Mouse (Mus musculus): ENCODE data around the gene Rps6kb2. TPM values are rescaled to one million over a fixed set of nuclear protein-coding genes. Genes with fewer than 3 reads are reported as not detected.
A peak's percentile ranks its signal among the peaks of the same experiment; 100 is the strongest.

Gene Rps6kb2
- 52.6 and 52.7 TPM in 2 replicates for polyA plus RNA-seq (2014; fragmentation: Nextera tagmentation; extraction: Ambion mirVana)

GRCm38 (mm10) chr19:4162646-4163542 is at the start of gene Rps6kb2:
Gene Rps6kb2, minus strand, starts transcription at chr19:4163354.
- Histone ChIP-seq H3K9me3 (ENCODE audit: control insufficient read depth, low read length) (no peaks in the 10 kb centered on the region), H3K36me3 (ENCODE audit: control insufficient read depth, insufficient read depth, low read length) (peaks cover 7% of the 10 kb centered on the region; the same call in 1 of the 2 replicates), H3K4me3 (ENCODE audit: low read depth, low read length) (peak within 1 kb of the TSS; percentile 71), H3K4me2 (ENCODE audit: low read depth) (peak within 1 kb of the TSS; percentile 79), H3K27me3 (ENCODE audit: control insufficient read depth, insufficient read depth, low read length) (no peaks in the 10 kb centered on the region), H3K27ac (ENCODE audit: low read depth, low read length) (peak within 1 kb of the TSS; percentile 54; the same call in 1 of the 2 replicates), H3K9ac (ENCODE audit: low read length) (peak within 1 kb of the TSS; percentile 71), H3K4me1 (ENCODE audit: control insufficient read depth, insufficient read depth, low read length) (peaks cover 7% of the 10 kb centered on the region)
- DNase-seq (ENCODE audit: low spot score) = peak; percentile 95
- ATAC-seq (ENCODE audit: insufficient read depth, low FRiP score, low TSS enrichment) = peak; percentile 84
- 7% methylated on average over 42 of the region's 42 CpGs for whole genome bisulfite sequencing

GRCm38 (mm10) chr19:4211891-4212588 is 48.9 kb upstream of the Rps6kb2 start:
- DNase-seq (ENCODE audit: low spot score) = no peak
- Histone ChIP-seq H3K4me2 (ENCODE audit: low read depth) (no peak overlapping the region), H3K4me1 (ENCODE audit: control insufficient read depth, insufficient read depth, low read length) (peaks cover 8% of the 10 kb centered on the region), H3K27me3 (ENCODE audit: control insufficient read depth, insufficient read depth, low read length) (peaks cover 51% of the 10 kb centered on the region), H3K27ac (ENCODE audit: low read depth, low read length) (no peak overlapping the region), H3K9me3 (ENCODE audit: control insufficient read depth, low read length) (no peaks in the 10 kb centered on the region), H3K36me3 (ENCODE audit: control insufficient read depth, insufficient read depth, low read length) (no peaks in the 10 kb centered on the region), H3K4me3 (ENCODE audit: low read depth, low read length) (no peak overlapping the region), H3K9ac (ENCODE audit: low read length) (no peak overlapping the region)
- ATAC-seq (ENCODE audit: insufficient read depth, low FRiP score, low TSS enrichment) = no peak
- 21% methylated on average over 4 of the region's 4 CpGs for WGBS

DNA sequence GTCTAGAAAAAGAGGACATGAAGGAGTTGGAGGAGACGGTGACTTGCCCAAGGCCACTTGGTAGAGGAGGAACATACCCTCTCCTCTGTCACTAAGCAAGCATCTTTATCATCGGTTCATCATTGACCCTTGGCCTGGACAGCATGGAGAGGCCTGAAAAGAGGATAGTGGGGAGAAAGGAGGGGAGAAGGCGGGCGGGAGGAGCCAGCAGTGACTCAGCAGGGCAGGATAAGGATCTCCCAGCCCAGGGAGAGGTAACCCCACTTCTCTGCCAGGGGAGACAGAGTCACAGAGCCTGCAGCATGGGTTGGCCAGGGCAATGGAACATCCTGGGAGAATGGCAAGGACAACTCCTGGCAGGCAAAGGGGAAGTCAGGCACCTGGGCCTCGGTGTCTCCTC is 45.4 kb upstream of the Rps6kb2 start:
- Histone ChIP-seq H3K9me3 (ENCODE audit: control insufficient read depth, low read length) (no peaks in the 10 kb centered on the region), H3K27ac (ENCODE audit: low read depth, low read length) (no peak overlapping the region), H3K27me3 (ENCODE audit: control insufficient read depth, insufficient read depth, low read length) (peaks cover 19% of the 10 kb centered on the region), H3K36me3 (ENCODE audit: control insufficient read depth, insufficient read depth, low read length) (no peaks in the 10 kb centered on the region), H3K4me2 (ENCODE audit: low read depth) (no peak overlapping the region), H3K9ac (ENCODE audit: low read length) (no peak overlapping the region), H3K4me3 (ENCODE audit: low read depth, low read length) (no peak overlapping the region), H3K4me1 (ENCODE audit: control insufficient read depth, insufficient read depth, low read length) (no peaks in the 10 kb centered on the region; the same call in 1 of the 2 replicates)
- DNase-seq (ENCODE audit: low spot score) = no peak
- 68% methylated on average over 5 of the region's 5 CpGs for WGBS
- ATAC-seq (ENCODE audit: insufficient read depth, low FRiP score, low TSS enrichment) = no peak

- Histone ChIP-seq H3K9ac (ENCODE audit: low read length) (no peak overlapping the region), H3K27me3 (ENCODE audit: control insufficient read depth, insufficient read depth, low read length) (peaks cover 7% of the 10 kb centered on the region; the same call in 1 of the 2 replicates)
- ATAC-seq (ENCODE audit: insufficient read depth, low FRiP score, low TSS enrichment) = no peak
These were observed 43.8 kb upstream of the Rps6kb2 start for GRCm38 (mm10) chr19:4206971-4207370.

DNA sequence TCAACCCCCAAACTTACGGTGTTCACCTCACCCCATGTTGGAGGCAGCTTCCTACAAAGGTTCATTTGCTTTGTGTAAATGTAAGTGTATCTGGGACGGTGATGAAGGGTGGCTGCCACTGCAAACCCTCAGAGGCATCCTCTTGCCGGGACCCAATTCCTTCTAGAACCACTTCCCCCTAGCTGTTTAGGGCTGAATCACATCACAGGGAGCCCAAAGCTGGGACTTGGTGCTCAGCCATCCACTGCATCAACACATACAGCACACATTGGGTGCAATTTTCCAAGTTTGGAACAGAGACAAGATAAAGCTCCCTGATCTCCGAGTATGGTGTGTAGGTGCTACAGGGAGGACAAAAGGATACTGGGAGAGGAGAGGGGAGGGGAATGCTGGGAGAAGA is 41.7 kb upstream of the Rps6kb2 start:
- WGBS = 63% methylated on average over 3 of the region's 4 CpGs
- H3K4me3 ChIP-seq (ENCODE audit: low read depth, low read length) = no peak overlapping the region
- no peaks in the 10 kb centered on the region for H3K36me3 ChIP-seq (ENCODE audit: control insufficient read depth, insufficient read depth, low read length)
- ATAC-seq (ENCODE audit: insufficient read depth, low FRiP score, low TSS enrichment) = no peak
- no peak overlapping the region for H3K9ac ChIP-seq (ENCODE audit: low read length)
- H3K9me3 ChIP-seq (ENCODE audit: control insufficient read depth, low read length) = no peaks in the 10 kb centered on the region
- no peak overlapping the region for H3K27ac ChIP-seq (ENCODE audit: low read depth, low read length)
- H3K27me3 ChIP-seq (ENCODE audit: control insufficient read depth, insufficient read depth, low read length) = peaks cover 4% of the 10 kb centered on the region; the same call in 1 of the 2 replicates
- no peak for DNase-seq (ENCODE audit: low spot score)
- H3K4me2 ChIP-seq (ENCODE audit: low read depth) = no peak overlapping the region
- peaks cover 4% of the 10 kb centered on the region for H3K4me1 ChIP-seq (ENCODE audit: control insufficient read depth, insufficient read depth, low read length)

More at GRCm38 (mm10) chr19:4206971-4207370, 43.8 kb upstream of the Rps6kb2 start:
- H3K4me2 ChIP-seq (ENCODE audit: low read depth) = no peak overlapping the region
- H3K36me3 ChIP-seq (ENCODE audit: control insufficient read depth, insufficient read depth, low read length) = no peaks in the 10 kb centered on the region
- 0% methylated on average over 2 of the region's 2 CpGs for WGBS
- no peak overlapping the region for H3K27ac ChIP-seq (ENCODE audit: low read depth, low read length)
- DNase-seq (ENCODE audit: low spot score) = peak; percentile 73
- H3K9me3 ChIP-seq (ENCODE audit: control insufficient read depth, low read length) = no peaks in the 10 kb centered on the region
- no peaks in the 10 kb centered on the region; the same call in 1 of the 2 replicates for H3K4me1 ChIP-seq (ENCODE audit: control insufficient read depth, insufficient read depth, low read length)
- no peak overlapping the region for H3K4me3 ChIP-seq (ENCODE audit: low read depth, low read length)

DNA sequence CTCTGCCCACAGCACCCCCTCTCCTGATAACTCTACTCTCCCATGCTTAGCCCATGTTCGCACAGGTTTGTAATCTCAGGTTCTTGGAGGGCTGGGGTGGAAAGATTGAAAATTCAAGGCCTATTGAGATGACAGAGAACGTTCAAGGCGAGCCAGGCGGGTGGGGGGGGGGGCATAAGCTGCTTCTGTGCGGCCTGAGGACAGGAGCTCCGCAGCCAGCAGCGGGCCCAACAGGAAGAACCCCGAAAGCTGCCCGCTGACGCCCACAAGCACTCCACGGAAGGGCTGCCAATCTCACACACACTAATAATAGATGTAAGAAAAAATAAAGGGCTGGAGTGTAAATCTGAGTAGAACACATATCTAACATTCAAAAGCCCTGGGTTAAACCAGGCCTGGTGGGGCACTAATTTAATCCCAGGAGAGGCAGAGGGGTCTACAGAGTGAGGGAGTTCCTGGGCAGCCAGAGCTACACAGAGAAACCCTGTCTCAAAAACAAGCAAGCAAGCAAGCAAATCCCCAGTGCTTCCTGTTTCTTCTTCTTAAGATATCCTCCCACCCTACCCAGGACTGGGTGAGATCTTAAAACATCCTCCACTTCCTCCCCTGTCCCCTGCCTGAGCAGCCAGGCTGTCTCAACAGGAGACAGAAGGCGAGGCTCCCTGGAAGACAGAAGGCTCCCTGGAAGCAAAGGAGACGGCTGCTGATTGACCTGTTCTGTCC is 40.6 kb upstream of the Rps6kb2 start:
- ATAC-seq (ENCODE audit: insufficient read depth, low FRiP score, low TSS enrichment) (no peak), DNase-seq (ENCODE audit: low spot score) (no peak)
- Histone ChIP-seq H3K36me3 (ENCODE audit: control insufficient read depth, insufficient read depth, low read length) (no peaks in the 10 kb centered on the region), H3K27ac (ENCODE audit: low read depth, low read length) (no peak overlapping the region), H3K4me3 (ENCODE audit: low read depth, low read length) (no peak overlapping the region), H3K9ac (ENCODE audit: low read length) (no peak overlapping the region), H3K9me3 (ENCODE audit: control insufficient read depth, low read length) (no peaks in the 10 kb centered on the region), H3K4me1 (ENCODE audit: control insufficient read depth, insufficient read depth, low read length) (peaks cover 4% of the 10 kb centered on the region), H3K4me2 (ENCODE audit: low read depth) (no peak overlapping the region), H3K27me3 (ENCODE audit: control insufficient read depth, insufficient read depth, low read length) (peaks cover 3% of the 10 kb centered on the region; the same call in 1 of the 2 replicates)
- 64% methylated on average over 13 of the region's 13 CpGs for WGBS

DNA sequence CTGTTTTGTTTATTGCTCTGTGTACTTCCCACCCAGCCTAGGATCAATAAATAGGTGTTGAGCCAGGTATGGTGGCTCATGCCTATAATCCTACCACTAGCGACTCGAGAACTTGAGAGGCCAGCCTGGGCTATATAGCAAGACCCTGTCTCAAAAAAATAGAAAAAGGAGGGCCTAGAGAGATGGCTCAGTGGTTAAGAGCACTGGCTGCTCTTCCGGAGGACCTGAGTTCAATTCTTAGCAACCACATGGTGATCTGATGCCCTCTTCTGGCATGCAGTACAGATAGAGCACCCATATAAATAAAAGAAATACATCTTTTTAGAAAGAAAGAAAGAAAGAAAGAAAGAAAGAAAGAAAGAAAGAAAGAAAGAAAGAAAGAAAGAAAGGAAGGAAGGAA is 40.0 kb upstream of the Rps6kb2 start:
- WGBS = 76% methylated on average over 3 of the region's 3 CpGs
- Histone ChIP-seq H3K27me3 (ENCODE audit: control insufficient read depth, insufficient read depth, low read length) (no peaks in the 10 kb centered on the region), H3K27ac (ENCODE audit: low read depth, low read length) (no peak overlapping the region), H3K4me2 (ENCODE audit: low read depth) (no peak overlapping the region), H3K9me3 (ENCODE audit: control insufficient read depth, low read length) (no peaks in the 10 kb centered on the region), H3K4me1 (ENCODE audit: control insufficient read depth, insufficient read depth, low read length) (peaks cover 4% of the 10 kb centered on the region), H3K4me3 (ENCODE audit: low read depth, low read length) (no peak overlapping the region), H3K9ac (ENCODE audit: low read length) (no peak overlapping the region), H3K36me3 (ENCODE audit: control insufficient read depth, insufficient read depth, low read length) (no peaks in the 10 kb centered on the region)
- ATAC-seq (ENCODE audit: insufficient read depth, low FRiP score, low TSS enrichment) (no peak), DNase-seq (ENCODE audit: low spot score) (no peak)

GRCm38 (mm10) chr19:4202149-4202548 is 39.0 kb upstream of the Rps6kb2 start:
- Histone ChIP-seq H3K4me1 (ENCODE audit: control insufficient read depth, insufficient read depth, low read length) (peaks cover 4% of the 10 kb centered on the region), H3K9me3 (ENCODE audit: control insufficient read depth, low read length) (no peaks in the 10 kb centered on the region), H3K27me3 (ENCODE audit: control insufficient read depth, insufficient read depth, low read length) (no peaks in the 10 kb centered on the region), H3K9ac (ENCODE audit: low read length) (peak overlapping the region; percentile 55), H3K36me3 (ENCODE audit: control insufficient read depth, insufficient read depth, low read length) (no peaks in the 10 kb centered on the region), H3K27ac (ENCODE audit: low read depth, low read length) (no peak overlapping the region), H3K4me3 (ENCODE audit: low read depth, low read length) (peak overlapping the region; percentile 65), H3K4me2 (ENCODE audit: low read depth) (peak overlapping the region; percentile 75)
- ATAC-seq (ENCODE audit: insufficient read depth, low FRiP score, low TSS enrichment) (peak; percentile 40; the same call in 1 of the 2 replicates), DNase-seq (ENCODE audit: low spot score) (no peak)
- 26% methylated on average over 7 of the region's 7 CpGs for WGBS

Measured in neural tube, embryonic 11.5 days (tissue).